Mouse (Mus musculus) myocyte (in vitro differentiated cells): Measurements from ENCODE around the gene Itgb1.

Experiments used
- CEBPB ChIP-seq: IDR thresholded peaks from 2 replicates; pipeline ENCODE4 v1.6.1; 2011; ENCODE audit warnings: mild to moderate bottlenecking, moderate library complexity; ENCODE audit not compliant: poor library complexity, insufficient read depth, severe bottlenecking
- MYOG ChIP-seq, 3 experiments: IDR thresholded peaks; one replicate each; pipeline ENCODE4 v1.6.1; 2011; ENCODE audit warnings: control low read depth in 2 of 3, low read depth in 2 of 3, mild to moderate bottlenecking in 2 of 3; ENCODE audit not compliant: insufficient read length in 2 of 3, control insufficient read depth in 1 of 3, insufficient read depth in 1 of 3
- POLR2A ChIP-seq: IDR thresholded peaks from one replicate; pipeline ENCODE4 v1.6.1; 2011; ENCODE audit warnings: low read depth, mild to moderate bottlenecking, control low read depth, moderate library complexity; ENCODE audit not compliant: insufficient read length
- POLR2AphosphoS2 ChIP-seq: IDR thresholded peaks from one replicate; pipeline ENCODE4 v1.6.1; 2011; ENCODE audit warnings: low read depth, control low read depth; ENCODE audit not compliant: insufficient read length
- REST ChIP-seq: IDR thresholded peaks from one replicate; pipeline ENCODE4 v1.6.1; 2011; ENCODE audit warnings: mild to moderate bottlenecking, control low read depth, moderate library complexity; ENCODE audit not compliant: insufficient read depth, insufficient read length
- SRF ChIP-seq: IDR thresholded peaks from one replicate; pipeline ENCODE4 v1.6.1; 2011; ENCODE audit warnings: low read depth; ENCODE audit not compliant: control insufficient read depth, insufficient read length
- TCF12 ChIP-seq: IDR thresholded peaks from one replicate; pipeline ENCODE4 v1.6.1; 2011; ENCODE audit warnings: mild to moderate bottlenecking, control low read depth; ENCODE audit not compliant: poor library complexity, insufficient read depth, severe bottlenecking
- USF1 ChIP-seq: IDR thresholded peaks from one replicate; pipeline ENCODE4 v1.6.1; 2011; ENCODE audit warnings: low read depth, mild to moderate bottlenecking, control low read depth, moderate library complexity

GRCm38 (mm10) chr8:128663106-128663505 lies 22.3 kb upstream of the Itgb1 start:
- TF ChIP-seq POLR2A (no peak), MYOG (IDR thresholded peaks at IDR 0.05; ENCODE audit: control insufficient read depth in 1 of 3, insufficient read depth in 1 of 3, insufficient read length in 2 of 3, low read depth in 2 of 3) (no peak), USF1 (no peak), SRF (no peak), POLR2AphosphoS2 (no peak), CEBPB (no peak), REST (no peak), TCF12 (no peak)
